Comparison of ENCODE assay signal across 12 mouse cellular contexts in the genomic region with DNA sequence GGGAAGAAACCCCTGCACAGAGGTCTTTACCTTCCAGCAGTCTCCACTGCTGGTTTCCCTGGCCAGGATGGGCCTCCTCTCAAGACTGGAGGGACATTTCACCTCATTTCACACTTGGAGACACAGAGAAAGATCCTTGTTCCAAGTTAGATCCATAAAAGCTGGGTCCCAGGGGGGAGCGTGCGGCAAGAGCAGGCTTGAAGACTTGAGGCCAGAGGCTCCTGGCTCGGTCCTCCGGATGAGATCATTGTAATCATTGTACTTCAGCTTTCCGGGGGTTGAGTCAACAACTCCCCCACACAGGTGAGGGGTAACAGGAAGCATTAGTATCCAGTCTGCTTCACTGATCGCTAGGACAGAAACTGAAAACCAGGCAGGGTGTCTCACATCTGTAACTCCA. TPM values are rescaled to one million over a fixed set of nuclear protein-coding genes. Genes with fewer than 3 reads are reported as not detected.
DNase-seq lines count a peak whose midpoint lies in the region; ATAC-seq lines count a peak whose summit lies in the region.
"Had no signal": no experiment of that assay in that cellular context is flagged by ENCODE, and none has a peak within 500 bp of the region (broad histone marks: within the 10 kb centered on the region; RNA-seq: fewer than 3 reads in every experiment).

No protein-coding gene starts in this region.

- no peak overlapping the region for H3K27ac ChIP-seq in forebrain, embryonic 11.5 days (ENCODE audit: low read depth, low read length)

- no peak overlapping the region for H3K9ac ChIP-seq in forebrain, embryonic 11.5 days (ENCODE audit: low read length)

- H3K4me2 ChIP-seq in forebrain, embryonic 11.5 days (ENCODE audit: low read depth, low read length, severe bottlenecking), result no peak overlapping the region

- H3K27me3 ChIP-seq in forebrain, embryonic 11.5 days (ENCODE audit: control insufficient read depth, insufficient read depth, low read length), result no peaks in the 10 kb centered on the region

- no peak overlapping the region for H3K4me3 ChIP-seq in forebrain, embryonic 11.5 days (ENCODE audit: low read depth, low read length)
- H3K4me3 ChIP-seq: megakaryocyte, embryonic 14.5 days had no signal

- no peak for ATAC-seq in forebrain, embryonic 11.5 days (replicated peaks; ENCODE audit: low FRiP score)

- no peaks in the 10 kb centered on the region for H3K36me3 ChIP-seq in forebrain, embryonic 11.5 days (ENCODE audit: control insufficient read depth, insufficient read depth, low read length)

- H3K4me1 ChIP-seq in forebrain, embryonic 11.5 days (replicated peaks; ENCODE audit: control insufficient read depth, insufficient read depth, low read length), result no peaks in the 10 kb centered on the region

- WGBS in forebrain, embryonic 11.5 days, result 85% methylated on average over 6 of the region's 6 CpGs

- no peaks in the 10 kb centered on the region for H3K9me3 ChIP-seq in forebrain, embryonic 11.5 days (ENCODE audit: control insufficient read depth, low read length)
- H3K9me3 ChIP-seq: megakaryocyte, embryonic 14.5 days had no signal

- DNase-seq in kidney, postnatal 10 days, result peak; percentile 58
- no peak for DNase-seq in kidney, adult 11 months
- peak; percentile 95 for DNase-seq in adipocyte (ENCODE audit: low spot score)
- peak; percentile 65 to 87 for DNase-seq in gastrocnemius, postnatal 4 days (ENCODE audit: low spot score in 2 of 2)
- peak; percentile 35 for DNase-seq in ovary, adult 18-20 months (ENCODE audit: low spot score)
- DNase-seq in forebrain, embryonic 11.5 days (ENCODE audit: low spot score), result no peak
- no peak for DNase-seq in thymus, postnatal 0 days (ENCODE audit: low spot score)
- no peak for DNase-seq in layer of hippocampus, adult 9-10 months (ENCODE audit: low spot score)
- DNase-seq: cerebellum, adult 9-11 months; spleen, adult 18-20 months; thymus, postnatal 14 days had no signal

RNA-seq across cellular contexts. Expression of a gene that starts 30.2 kb away (rescaled TPM):
- total RNA-seq in gastrocnemius, postnatal 4 days (2021), result 10 to 100 TPM; 11.0 to 12.3 TPM
- 14.7 and 15.2 TPM in 2 replicates for polyA plus RNA-seq in forebrain, embryonic 11.5 days (2014; fragmentation: Nextera tagmentation; extraction: Ambion mirVana)
- polyA plus RNA-seq in thymus, postnatal 0 days (2015; fragmentation: Nextera tagmentation; extraction: Ambion mirVana), result 10.2 and 11.3 TPM in 2 replicates

Comparison
In these comparisons a context has a peak if more than half of its experiments do, and no peak if none do; other contexts are left out.
1. DNase-seq: peak in kidney, postnatal 10 days (single experiment), adipocyte (single experiment), gastrocnemius, postnatal 4 days (2 of 2) and ovary, adult 18-20 months (single experiment); none in kidney, adult 11 months (single experiment), forebrain, embryonic 11.5 days (single experiment), thymus, postnatal 0 days (single experiment) and layer of hippocampus, adult 9-10 months (single experiment).